Mouse (Mus musculus): ENCODE results near the gene Sf3b4. TPM values are rescaled to one million over a fixed set of nuclear protein-coding genes. Genes with fewer than 3 reads are reported as not detected.
A peak's percentile ranks its signal among the peaks of the same experiment; 100 is the strongest.
"Not testable (repeated sequence)": the region's sequence is repeated elsewhere in the genome, so short reads cannot be mapped to it uniquely, and the experiment has no call there.

Sf3b4 gene
- polyA plus RNA-seq, 1 experiment from 2014 or later, result 259 TPM

DNA sequence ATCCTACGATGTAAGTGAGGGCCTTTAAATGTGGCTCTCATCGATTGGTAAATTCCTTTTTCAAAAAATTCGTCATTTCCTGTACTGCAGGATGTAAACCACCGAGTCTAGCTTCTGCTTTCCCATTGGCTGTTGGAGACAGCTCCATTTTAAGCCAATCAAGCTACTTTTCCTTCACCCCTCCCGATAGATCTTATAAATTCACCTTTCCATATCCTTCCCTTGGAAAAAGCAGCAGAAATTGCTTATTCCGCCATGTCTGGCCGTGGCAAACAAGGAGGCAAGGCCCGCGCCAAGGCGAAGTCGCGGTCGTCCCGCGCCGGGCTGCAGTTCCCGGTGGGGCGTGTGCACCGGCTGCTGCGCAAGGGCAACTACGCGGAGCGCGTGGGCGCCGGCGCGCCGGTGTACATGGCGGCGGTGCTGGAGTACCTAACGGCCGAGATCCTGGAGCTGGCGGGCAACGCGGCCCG is 47.6 kb downstream of the Sf3b4 start, which contains the start of the genes Bola1 and Hist2h2ab:
Gene Bola1 (minus strand): TSS at position 49 of the 470 bp plus-strand sequence.
Gene Hist2h2ab (plus strand): TSS at position 205 of the 470 bp plus-strand sequence.
- WGBS, result under 1% methylated on average over 37 of the region's 37 CpGs
- no peaks in the 10 kb centered on the region for H3K36me3 ChIP-seq (ENCODE audit: control insufficient read depth, insufficient read depth, low read length)
- H3K9ac ChIP-seq (ENCODE audit: low read length), result peak within 1 kb of the TSS; percentile 93
- peak within 1 kb of the TSS; percentile 59 for H3K4me2 ChIP-seq (ENCODE audit: low read depth, severe bottlenecking)
- ATAC-seq (ENCODE audit: insufficient number of reproducible peaks, low FRiP score, low TSS enrichment, low read depth), result peak; percentile 88
- peak within 1 kb of the TSS; percentile 98 for H3K27ac ChIP-seq (replicated peaks; ENCODE audit: low read depth, low read length)
- peak within 1 kb of the TSS; percentile 61 for H3K4me3 ChIP-seq (ENCODE audit: low read depth, low read length)
- H3K27me3 ChIP-seq (ENCODE audit: control insufficient read depth, insufficient read depth, low read length), result no peaks in the 10 kb centered on the region
- H3K9me3 ChIP-seq (ENCODE audit: control insufficient read depth, low read length), result no peaks in the 10 kb centered on the region
- no peak for DNase-seq (ENCODE audit: low spot score)
- H3K4me1 ChIP-seq (ENCODE audit: control insufficient read depth, insufficient read depth, low read length), result peaks cover 12% of the 10 kb centered on the region

DNA sequence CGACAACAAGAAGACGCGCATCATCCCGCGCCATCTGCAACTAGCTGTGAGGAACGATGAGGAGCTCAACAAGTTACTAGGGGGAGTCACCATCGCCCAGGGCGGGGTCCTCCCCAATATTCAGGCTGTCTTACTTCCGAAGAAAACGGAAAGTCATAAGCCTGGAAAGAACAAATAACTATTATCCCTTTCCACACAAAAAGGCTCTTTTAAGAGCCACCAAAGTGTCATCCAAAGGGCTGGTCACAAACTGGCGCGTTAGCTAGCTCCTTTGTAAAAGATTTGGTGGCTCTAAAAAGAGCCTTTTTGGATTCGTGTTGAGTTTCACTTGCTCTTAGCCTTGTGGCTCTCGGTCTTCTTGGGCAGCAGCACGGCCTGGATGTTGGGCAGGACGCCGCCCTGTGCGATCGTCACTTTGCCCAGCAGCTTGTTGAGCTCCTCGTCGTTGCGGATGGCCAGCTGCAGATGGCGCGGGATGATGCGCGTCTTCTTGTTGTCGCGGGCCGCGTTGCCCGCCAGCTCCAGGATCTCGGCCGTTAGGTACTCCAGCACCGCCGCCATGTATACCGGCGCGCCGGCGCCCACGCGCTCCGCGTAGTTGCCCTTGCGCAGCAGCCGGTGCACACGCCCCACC is 48.1 kb downstream of the Sf3b4 start:
- Histone ChIP-seq H3K9ac (ENCODE audit: low read length) (peak overlapping the region; percentile 93), H3K27ac (replicated peaks; ENCODE audit: low read depth, low read length) (peak overlapping the region; percentile 98), H3K4me1 (ENCODE audit: control insufficient read depth, insufficient read depth, low read length) (peaks cover 12% of the 10 kb centered on the region), H3K4me3 (ENCODE audit: low read depth, low read length) (peak overlapping the region; percentile 61), H3K4me2 (ENCODE audit: low read depth, severe bottlenecking) (peak overlapping the region; percentile 59)
- H3K27me3 ChIP-seq (ENCODE audit: control insufficient read depth, insufficient read depth, low read length); ATAC-seq (ENCODE audit: insufficient number of reproducible peaks, low FRiP score, low TSS enrichment, low read depth); H3K9me3 ChIP-seq (ENCODE audit: control insufficient read depth, low read length); H3K36me3 ChIP-seq (ENCODE audit: control insufficient read depth, insufficient read depth, low read length): not testable (repeated sequence)
- peak; percentile 82 for DNase-seq (ENCODE audit: low spot score)
- WGBS, result under 1% methylated on average over 26 of the region's 47 CpGs

DNA sequence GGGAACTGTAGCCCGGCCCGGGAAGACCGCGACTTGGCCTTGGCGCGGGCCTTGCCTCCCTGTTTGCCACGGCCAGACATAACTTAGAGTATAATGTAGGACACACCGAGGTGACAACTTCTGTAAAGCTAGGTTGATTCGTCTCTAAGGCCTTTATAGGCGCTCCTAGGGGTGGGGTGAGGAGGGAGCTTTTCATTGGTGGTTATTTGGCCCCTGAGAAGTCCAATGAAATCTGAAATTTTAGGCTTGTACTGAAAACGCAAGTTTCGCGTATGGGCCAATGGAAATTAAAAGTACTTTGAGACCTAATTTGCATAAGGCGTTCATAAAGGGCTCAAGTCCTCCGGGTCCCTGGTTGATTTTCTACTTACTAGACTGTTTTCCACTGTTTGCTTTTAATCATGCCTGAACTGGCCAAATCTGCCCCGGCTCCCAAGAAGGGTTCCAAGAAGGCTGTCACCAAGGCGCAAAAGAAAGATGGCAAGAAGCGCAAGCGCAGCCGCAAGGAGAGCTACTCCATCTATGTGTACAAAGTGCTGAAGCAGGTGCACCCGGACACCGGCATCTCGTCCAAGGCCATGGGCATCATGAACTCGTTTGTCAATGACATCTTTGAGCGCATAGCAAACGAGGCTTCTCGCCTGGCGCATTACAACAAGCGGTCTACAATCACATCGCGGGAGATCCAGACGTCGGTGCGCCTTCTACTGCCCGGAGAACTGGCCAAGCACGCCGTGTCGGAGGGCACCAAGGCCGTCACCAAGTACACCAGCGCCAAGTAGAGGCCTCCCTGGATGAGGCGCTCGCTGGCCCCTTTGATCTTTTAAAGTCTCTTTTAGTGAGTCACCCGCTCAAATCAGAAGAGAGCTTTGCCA is 48.9 kb downstream of the Sf3b4 start, which contains the start of the genes Hist2h2ac and Hist2h2be:
Gene Hist2h2ac (minus strand): TSS at position 116 of the 875 bp plus-strand sequence.
Gene Hist2h2be (plus strand): TSS at position 355 of the 875 bp plus-strand sequence.
- Histone ChIP-seq H3K4me3 (ENCODE audit: low read depth, low read length) (peak within 1 kb of the TSS; percentile 61), H3K27ac (replicated peaks; ENCODE audit: low read depth, low read length) (peak within 1 kb of the TSS; percentile 98), H3K27me3 (ENCODE audit: control insufficient read depth, insufficient read depth, low read length) (no peaks in the 10 kb centered on the region), H3K9me3 (ENCODE audit: control insufficient read depth, low read length) (no peaks in the 10 kb centered on the region), H3K36me3 (ENCODE audit: control insufficient read depth, insufficient read depth, low read length) (no peaks in the 10 kb centered on the region), H3K9ac (ENCODE audit: low read length) (peak within 1 kb of the TSS; percentile 93), H3K4me1 (ENCODE audit: control insufficient read depth, insufficient read depth, low read length) (peaks cover 12% of the 10 kb centered on the region), H3K4me2 (ENCODE audit: low read depth, severe bottlenecking) (peak within 1 kb of the TSS; percentile 59)
- peak; percentile 84 for DNase-seq (ENCODE audit: low spot score)
- peak; percentile 90 for ATAC-seq (ENCODE audit: insufficient number of reproducible peaks, low FRiP score, low TSS enrichment, low read depth)
- under 1% methylated on average over 43 of the region's 43 CpGs for WGBS

DNA sequence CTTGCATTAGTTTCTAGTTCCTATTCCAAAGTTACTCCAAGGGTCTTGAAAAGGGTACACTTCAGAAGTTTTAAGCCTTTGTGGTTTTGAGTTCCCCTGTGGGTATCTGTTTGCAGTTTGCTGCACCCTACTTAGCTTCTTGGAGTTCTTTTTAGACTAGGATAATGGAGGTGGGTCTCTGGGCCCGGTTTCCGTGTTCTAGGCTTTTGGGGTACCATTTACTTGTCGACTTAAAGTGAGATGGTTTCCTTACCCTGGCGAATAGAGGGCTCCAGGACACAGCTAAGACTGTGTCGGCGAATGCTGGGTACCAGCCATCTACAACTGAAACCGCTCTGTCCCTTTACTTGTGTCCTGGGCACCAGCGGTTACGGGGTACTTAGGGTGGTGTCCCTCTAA is 49.5 kb downstream of the Sf3b4 start:
- no peak for ATAC-seq (ENCODE audit: insufficient number of reproducible peaks, low FRiP score, low TSS enrichment, low read depth)
- H3K9ac ChIP-seq (ENCODE audit: low read length), result peak overlapping the region; percentile 53
- H3K4me3 ChIP-seq (ENCODE audit: low read depth, low read length), result peak overlapping the region; percentile 61
- H3K4me2 ChIP-seq (ENCODE audit: low read depth, severe bottlenecking), result peak overlapping the region; percentile 59
- H3K27me3 ChIP-seq (ENCODE audit: control insufficient read depth, insufficient read depth, low read length), result no peaks in the 10 kb centered on the region
- peaks cover 12% of the 10 kb centered on the region for H3K4me1 ChIP-seq (ENCODE audit: control insufficient read depth, insufficient read depth, low read length)
- peak; percentile 45 for DNase-seq (ENCODE audit: low spot score)
- 32% methylated on average over 9 of the region's 9 CpGs for WGBS
- H3K9me3 ChIP-seq (ENCODE audit: control insufficient read depth, low read length), result no peaks in the 10 kb centered on the region
- H3K36me3 ChIP-seq (ENCODE audit: control insufficient read depth, insufficient read depth, low read length), result no peaks in the 10 kb centered on the region
- peak overlapping the region; percentile 98 for H3K27ac ChIP-seq (replicated peaks; ENCODE audit: low read depth, low read length)

DNA sequence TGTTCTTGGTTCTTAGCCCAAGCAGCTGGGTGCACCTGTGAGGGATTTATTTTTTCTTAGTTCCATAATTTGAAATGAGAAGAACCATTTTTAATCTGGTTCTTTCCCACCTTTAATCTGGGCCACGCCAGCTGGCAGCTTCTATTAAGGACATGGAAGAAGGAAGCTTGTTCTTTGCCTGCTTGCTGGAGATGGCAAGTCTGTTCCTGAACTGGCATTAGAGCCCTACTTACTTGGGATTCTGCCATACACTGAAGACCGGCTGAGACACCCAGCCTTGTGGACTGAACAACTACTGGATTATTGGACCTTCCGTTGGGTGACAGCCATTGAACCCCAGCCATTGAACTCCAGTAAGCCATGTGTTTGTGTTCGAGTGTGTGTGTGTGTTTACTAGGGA is 50.6 kb downstream of the Sf3b4 start:
- no peak for DNase-seq (ENCODE audit: low spot score)
- Histone ChIP-seq H3K4me3 (ENCODE audit: low read depth, low read length) (no peak overlapping the region), H3K27me3 (ENCODE audit: control insufficient read depth, insufficient read depth, low read length) (no peaks in the 10 kb centered on the region), H3K9me3 (ENCODE audit: control insufficient read depth, low read length) (no peaks in the 10 kb centered on the region), H3K27ac (replicated peaks; ENCODE audit: low read depth, low read length) (no peak overlapping the region), H3K36me3 (ENCODE audit: control insufficient read depth, insufficient read depth, low read length) (no peaks in the 10 kb centered on the region), H3K4me2 (ENCODE audit: low read depth, severe bottlenecking) (0 out of 2 replicates have a peak overlapping the region, but pooled peaks have one; percentile 2), H3K9ac (ENCODE audit: low read length) (no peak overlapping the region), H3K4me1 (ENCODE audit: control insufficient read depth, insufficient read depth, low read length) (peaks cover 12% of the 10 kb centered on the region)
- WGBS, result 91% methylated on average over 4 of the region's 4 CpGs
- no peak for ATAC-seq (ENCODE audit: insufficient number of reproducible peaks, low FRiP score, low TSS enrichment, low read depth)

DNA sequence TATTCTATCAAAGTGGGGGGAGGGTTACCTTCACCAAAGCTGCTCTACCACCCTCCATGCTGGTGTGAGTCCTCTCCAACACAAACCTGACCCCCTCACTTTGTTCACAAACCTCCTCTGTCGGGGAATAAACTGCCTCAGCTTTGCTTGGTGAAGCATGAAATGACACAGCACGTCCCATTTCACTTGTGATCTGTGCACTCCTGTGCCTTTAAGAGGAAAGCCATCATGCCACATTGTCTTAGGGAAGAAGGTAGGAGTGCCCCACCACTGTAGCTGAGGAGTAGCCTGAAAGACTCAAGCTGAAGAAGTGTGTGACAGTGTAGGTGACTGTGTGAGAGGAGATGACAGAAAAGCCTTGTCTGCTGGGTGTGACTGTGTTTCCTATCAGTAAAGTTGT is 53.3 kb downstream of the Sf3b4 start:
- no peak overlapping the region for H3K27ac ChIP-seq (replicated peaks; ENCODE audit: low read depth, low read length)
- DNase-seq (ENCODE audit: low spot score), result no peak
- no peak overlapping the region for H3K9ac ChIP-seq (ENCODE audit: low read length)
- H3K4me1 ChIP-seq (ENCODE audit: control insufficient read depth, insufficient read depth, low read length), result peaks cover 12% of the 10 kb centered on the region
- no peaks in the 10 kb centered on the region for H3K27me3 ChIP-seq (ENCODE audit: control insufficient read depth, insufficient read depth, low read length)
- H3K4me2 ChIP-seq (ENCODE audit: low read depth, severe bottlenecking), result no peak overlapping the region
- ATAC-seq (ENCODE audit: insufficient number of reproducible peaks, low FRiP score, low TSS enrichment, low read depth), result no peak
- WGBS, result 54% methylated on average over 2 of the region's 2 CpGs
- H3K36me3 ChIP-seq (ENCODE audit: control insufficient read depth, insufficient read depth, low read length), result no peaks in the 10 kb centered on the region
- H3K4me3 ChIP-seq (ENCODE audit: low read depth, low read length), result no peak overlapping the region
- H3K9me3 ChIP-seq (ENCODE audit: control insufficient read depth, low read length), result no peaks in the 10 kb centered on the region

Small RNA genes lying within 50 kb of the gene (microRNA-seq; reads per million reads assigned to microRNA genes)
- gene Gm44492, result not detected

Other genes starting within 250 kb of the Sf3b4 start
- 125 and 151 TPM in 2 replicates for gene Anp32e, start 243.1 kb upstream of the Sf3b4 start, polyA plus RNA-seq (2014; fragmentation: Nextera tagmentation; extraction: Ambion mirVana)
- gene Plekho1, start 176.3 kb upstream of the Sf3b4 start, polyA plus RNA-seq (2014; fragmentation: Nextera tagmentation; extraction: Ambion mirVana), result 78.3 and 82.7 TPM in 2 replicates
- 19.5 and 22.7 TPM in 2 replicates for gene Vps45, start 113.9 kb upstream of the Sf3b4 start, polyA plus RNA-seq (2014; fragmentation: Nextera tagmentation; extraction: Ambion mirVana)
- gene Otud7b, start 67.8 kb upstream of the Sf3b4 start, polyA plus RNA-seq (2014; fragmentation: Nextera tagmentation; extraction: Ambion mirVana), result 9.7 and 14.2 TPM in 2 replicates
- 22.7 and 24.9 TPM in 2 replicates for gene Mtmr11, start 10.3 kb upstream of the Sf3b4 start, polyA plus RNA-seq (2014; fragmentation: Nextera tagmentation; extraction: Ambion mirVana)
- 2.7 and 3.9 TPM in 2 replicates for gene Sv2a, start 8.8 kb downstream of the Sf3b4 start, polyA plus RNA-seq (2014; fragmentation: Nextera tagmentation; extraction: Ambion mirVana)
- 68.2 and 68.9 TPM in 2 replicates for gene Bola1, start 47.4 kb downstream of the Sf3b4 start, polyA plus RNA-seq (2014; fragmentation: Nextera tagmentation; extraction: Ambion mirVana)
- 1.6 TPM in 1 of 2 replicates, not detected in the other for gene Hist2h2ab, start 47.5 kb downstream of the Sf3b4 start, polyA plus RNA-seq (2014; fragmentation: Nextera tagmentation; extraction: Ambion mirVana)
- 12.6 and 13.5 TPM in 2 replicates for gene Hist2h2ac, start 48.5 kb downstream of the Sf3b4 start, polyA plus RNA-seq (2014; fragmentation: Nextera tagmentation; extraction: Ambion mirVana)
- 7.2 and 7.6 TPM in 2 replicates for gene Hist2h2be, start 48.8 kb downstream of the Sf3b4 start, polyA plus RNA-seq (2014; fragmentation: Nextera tagmentation; extraction: Ambion mirVana)
- gene Hist2h3c2, start 66.8 kb downstream of the Sf3b4 start, polyA plus RNA-seq (2014; fragmentation: Nextera tagmentation; extraction: Ambion mirVana), result 9.2 and 10.6 TPM in 2 replicates
- gene Hist2h2aa2, start 67.9 kb downstream of the Sf3b4 start, polyA plus RNA-seq (2014; fragmentation: Nextera tagmentation; extraction: Ambion mirVana), result 28.8 and 40.7 TPM in 2 replicates
- 14.6 and 15.5 TPM in 2 replicates for gene Hist2h2aa1, start 73.2 kb downstream of the Sf3b4 start, polyA plus RNA-seq (2014; fragmentation: Nextera tagmentation; extraction: Ambion mirVana)
- gene Hist2h3c1, start 74.4 kb downstream of the Sf3b4 start, polyA plus RNA-seq (2014; fragmentation: Nextera tagmentation; extraction: Ambion mirVana), result 0.28 TPM in 1 of 2 replicates, not detected in the other
- gene Hist2h4, start 91.0 kb downstream of the Sf3b4 start, polyA plus RNA-seq (2014; fragmentation: Nextera tagmentation; extraction: Ambion mirVana), result 5.4 and 5.7 TPM in 2 replicates
- gene Hist2h3b, start 96.3 kb downstream of the Sf3b4 start, polyA plus RNA-seq (2014; fragmentation: Nextera tagmentation; extraction: Ambion mirVana), result 73.6 and 75.8 TPM in 2 replicates
- 22.3 and 24.0 TPM in 2 replicates for gene Hist2h2bb, start 97.4 kb downstream of the Sf3b4 start, polyA plus RNA-seq (2014; fragmentation: Nextera tagmentation; extraction: Ambion mirVana)
- gene Fcgr1, start 121.6 kb downstream of the Sf3b4 start, polyA plus RNA-seq (2014; fragmentation: Nextera tagmentation; extraction: Ambion mirVana), result 0.67 and 0.88 TPM in 2 replicates

All from limb, embryonic 11.5 days (tissue).